Mouse (Mus musculus) erythroid progenitor cell, adult 5-6 weeks (primary cell): ENCODE data around the gene Ntn5. TPM values are rescaled to one million over a fixed set of nuclear protein-coding genes. Genes with fewer than 3 reads are reported as not detected.

Experiments used
- ATAC-seq: replicated peaks from 2 replicates; pipeline ENCODE4 v1.8.0; 2016; ENCODE audit warnings: moderate number of reproducible peaks, mild to moderate bottlenecking, moderate TSS enrichment, inconsistent platforms; ENCODE audit not compliant: poor library complexity, low FRiP score, severe bottlenecking
- total RNA-seq, 2 experiments: library from RNA; stranded (forward) in 1 of 2; stranded (reverse) in 1 of 2; fragments of 150-400 nt in 1 of 2; fragments of 186-747, 209-891 nt in 1 of 2; gene quantifications; 2 replicates each; pipeline versions ENCODE4 v1.2.3 to v1.2.4; 2015 to 2017; ENCODE audit warnings: low replicate concordance in 2 of 2

Gene Ntn5
- total RNA-seq (2015; ENCODE audit: low replicate concordance) (not detected in 2 replicates), total RNA-seq (2017; ENCODE audit: low replicate concordance) (not detected in 2 replicates)

GRCm38 (mm10) chr7:45683396-45684050 is at the start of gene Ntn5:
Gene Ntn5, plus strand, starts transcription at chr7:45684022.
- no peak for ATAC-seq

GRCm38 (mm10) chr7:45634946-45635681 is 48.7 kb upstream of the Ntn5 start:
- no peak for ATAC-seq

- no peak for ATAC-seq
Measured at GRCm38 (mm10) chr7:45635711-45636688, 47.8 kb upstream of the Ntn5 start.

GRCm38 (mm10) chr7:45637710-45638109 is 46.1 kb upstream of the Ntn5 start:
- no peak for ATAC-seq

- no peak for ATAC-seq
Measured at GRCm38 (mm10) chr7:45638623-45639401, 45.0 kb upstream of the Ntn5 start.

GRCm38 (mm10) chr7:45639561-45640027 is 44.2 kb upstream of the Ntn5 start, which contains the start of gene Mamstr:
Gene Mamstr, plus strand, starts transcription at chr7:45639977.
- ATAC-seq = no peak

- no peak for ATAC-seq
Measured at GRCm38 (mm10) chr7:45640191-45640957, 43.4 kb upstream of the Ntn5 start.

- no peak for ATAC-seq
Measured at GRCm38 (mm10) chr7:45641391-45642040, 42.3 kb upstream of the Ntn5 start.

- no peak for ATAC-seq
Measured at GRCm38 (mm10) chr7:45642083-45642482, 41.7 kb upstream of the Ntn5 start.

GRCm38 (mm10) chr7:45642503-45643255 is 41.1 kb upstream of the Ntn5 start:
- no peak for ATAC-seq

GRCm38 (mm10) chr7:45643441-45644178 is 40.2 kb upstream of the Ntn5 start:
- 0 out of 2 replicates have a peak, but pooled peaks have one; percentile 28 for ATAC-seq

GRCm38 (mm10) chr7:45644183-45644582 is 39.6 kb upstream of the Ntn5 start:
- ATAC-seq = no peak

- no peak for ATAC-seq
Measured at GRCm38 (mm10) chr7:45644872-45645590, 38.8 kb upstream of the Ntn5 start.

- no peak for ATAC-seq
Measured at GRCm38 (mm10) chr7:45645591-45645971, 38.2 kb upstream of the Ntn5 start.

GRCm38 (mm10) chr7:45646671-45647070 is 37.2 kb upstream of the Ntn5 start:
- ATAC-seq = no peak

GRCm38 (mm10) chr7:45649351-45649750 is 34.5 kb upstream of the Ntn5 start:
- no peak for ATAC-seq
